Mouse (Mus musculus) MEL (cell line): ENCODE measurements around the gene Atf7. TPM values are rescaled to one million over a fixed set of nuclear protein-coding genes. Genes with fewer than 3 reads are reported as not detected.

Experiments
- DNase-seq: peaks from one replicate; pipeline ENCODE4 v3.0.0; 2011; ENCODE audit warnings: low read depth, low spot score
- H3K27ac ChIP-seq: 2 replicates; pipeline ENCODE4 v1.5.1; 2012; ENCODE audit warnings: low read depth, mild to moderate bottlenecking, control low read depth, low read length, moderate library complexity; ENCODE audit not compliant: control insufficient read depth
- H3K27me3 ChIP-seq, 2 experiments: fragments of 150-350 bp in 1 of 2; sonication (generic) in 1 of 2; 2 replicates each; pipeline ENCODE4 v1.6.1; 2012; ENCODE audit warnings: low read length in 2 of 2, mild to moderate bottlenecking in 2 of 2, improper control_type of control experiment in 1 of 2, moderate library complexity in 1 of 2; ENCODE audit not compliant: insufficient read depth in 2 of 2, control insufficient read depth in 1 of 2
- H3K36me3 ChIP-seq, 2 experiments: 2 replicates each; pipeline ENCODE4 v1.6.1; 2012 to 2014; ENCODE audit warnings: low read length in 2 of 2, improper control_type of control experiment in 1 of 2, inconsistent platforms in 1 of 2, mild to moderate bottlenecking in 1 of 2; ENCODE audit not compliant: insufficient read depth in 2 of 2, control insufficient read depth in 1 of 2
- H3K4me1 ChIP-seq, 2 experiments: fragments of 150-350 bp in 1 of 2; sonication (generic) in 1 of 2; 2 replicates each; pipeline ENCODE4 v1.6.1; 2012; ENCODE audit warnings: low read length in 2 of 2, improper control_type of control experiment in 1 of 2, mild to moderate bottlenecking in 1 of 2; ENCODE audit not compliant: insufficient read depth in 2 of 2, control insufficient read depth in 1 of 2
- H3K4me3 ChIP-seq, 2 experiments: fragments of 150-350 bp in 1 of 2; sonication (generic) in 1 of 2; 2 replicates each; pipeline ENCODE4 v1.5.1; 2012; ENCODE audit warnings: low read depth in 2 of 2, low read length in 2 of 2, mild to moderate bottlenecking in 2 of 2, moderate library complexity in 2 of 2, control low read depth in 1 of 2, improper control_type of control experiment in 1 of 2; ENCODE audit not compliant: control insufficient read depth in 1 of 2, insufficient read depth in 1 of 2
- H3K79me2 ChIP-seq: 2 replicates; pipeline ENCODE4 v1.6.1; 2012; ENCODE audit warnings: mild to moderate bottlenecking, low read length, moderate library complexity; ENCODE audit not compliant: control insufficient read depth, poor library complexity, insufficient read depth
- H3K9ac ChIP-seq: 2 replicates; pipeline ENCODE4 v1.6.1; 2012; ENCODE audit warnings: low read depth, mild to moderate bottlenecking, control low read depth, low read length, moderate library complexity; ENCODE audit not compliant: control insufficient read depth, poor library complexity, severe bottlenecking
- H3K9me3 ChIP-seq: fragments of 150-350 bp; sonication (generic); replicated peaks from 2 replicates; pipeline ENCODE4 v1.6.1; 2012; ENCODE audit warnings: mild to moderate bottlenecking, low read length, improper control_type of control experiment, moderate library complexity; ENCODE audit not compliant: insufficient read depth
- CHD2 ChIP-seq: IDR thresholded peaks from 2 replicates; pipeline ENCODE4 v1.6.1; 2011; ENCODE audit warnings: low read length, improper control_type of control experiment
- CTCF ChIP-seq, 3 experiments: IDR thresholded peaks in 2 of 3; conservative IDR thresholded peaks in 1 of 3; 2 replicates each; pipeline ENCODE4 v1.5.1; 2011 to 2012; ENCODE audit warnings: low read length in 3 of 3, low read depth in 2 of 3, mild to moderate bottlenecking in 2 of 3, improper control_type of control experiment in 1 of 3, inconsistent platforms in 1 of 3, mixed read lengths in 1 of 3, moderate library complexity in 1 of 3; ENCODE audit not compliant: control insufficient read depth in 1 of 3, insufficient read depth in 1 of 3, poor library complexity in 1 of 3, severe bottlenecking in 1 of 3
- ELF1 ChIP-seq: IDR thresholded peaks from 2 replicates; pipeline ENCODE4 v1.6.1; 2014; ENCODE audit warnings: low read depth, mild to moderate bottlenecking, inconsistent platforms, low read length, improper control_type of control experiment, moderate library complexity
- EP300 ChIP-seq, 2 experiments: IDR thresholded peaks; 2 replicates each; pipeline ENCODE4 v1.6.1; 2011; ENCODE audit warnings: improper control_type of control experiment in 2 of 2, low read length in 2 of 2, low read depth in 1 of 2, mild to moderate bottlenecking in 1 of 2
- ETS1 ChIP-seq: IDR thresholded peaks from 2 replicates; pipeline ENCODE4 v1.6.1; 2012; ENCODE audit warnings: low read depth, mild to moderate bottlenecking, inconsistent platforms, low read length, improper control_type of control experiment, moderate library complexity
- GATA1 ChIP-seq: IDR thresholded peaks from 2 replicates; pipeline ENCODE4 v1.6.1; 2011; ENCODE audit warnings: low read depth, low read length, improper control_type of control experiment
- HCFC1 ChIP-seq: IDR thresholded peaks from 2 replicates; pipeline ENCODE4 v1.6.1; 2012; ENCODE audit warnings: low read depth, mild to moderate bottlenecking, inconsistent platforms, low read length, improper control_type of control experiment, moderate library complexity
- KAT2A ChIP-seq: conservative IDR thresholded peaks from 2 replicates; pipeline ENCODE4 v1.6.1; 2012; ENCODE audit warnings: low read depth, low read length, improper control_type of control experiment, inconsistent platforms
- MAX ChIP-seq: IDR thresholded peaks from 2 replicates; pipeline ENCODE4 v1.6.1; 2011; ENCODE audit warnings: low read length, improper control_type of control experiment
- MAZ ChIP-seq: IDR thresholded peaks from 2 replicates; pipeline ENCODE4 v1.6.1; 2012; ENCODE audit warnings: low read depth, mild to moderate bottlenecking, inconsistent platforms, low read length, improper control_type of control experiment
- MEF2A ChIP-seq: IDR thresholded peaks from 2 replicates; pipeline ENCODE4 v1.6.1; 2014; ENCODE audit warnings: low read depth, mild to moderate bottlenecking, inconsistent platforms, low read length, improper control_type of control experiment; ENCODE audit not compliant: poor library complexity, insufficient replicate concordance, severe bottlenecking; ENCODE audit errors: extremely low read depth
- MXI1 ChIP-seq: IDR thresholded peaks from 2 replicates; pipeline ENCODE4 v1.6.1; 2011; ENCODE audit warnings: mild to moderate bottlenecking, low read depth, low read length, improper control_type of control experiment
- MYB ChIP-seq: IDR thresholded peaks from 2 replicates; pipeline ENCODE4 v1.6.1; 2011; ENCODE audit warnings: mild to moderate bottlenecking, low read depth, low read length, improper control_type of control experiment
- MYC ChIP-seq: IDR thresholded peaks from 2 replicates; pipeline ENCODE4 v1.6.1; 2011; ENCODE audit warnings: low read depth, mild to moderate bottlenecking, low read length, improper control_type of control experiment, moderate library complexity
- NRF1 ChIP-seq: IDR thresholded peaks from 2 replicates; pipeline ENCODE4 v1.6.1; 2014; ENCODE audit warnings: low read depth, mild to moderate bottlenecking, inconsistent platforms, low read length, improper control_type of control experiment, moderate library complexity; ENCODE audit not compliant: poor library complexity, insufficient read depth, severe bottlenecking
- POLR2A ChIP-seq, 2 experiments: IDR thresholded peaks; 2 replicates each; pipeline ENCODE4 v1.6.1; 2011 to 2012; ENCODE audit warnings: low read length in 2 of 2, mild to moderate bottlenecking in 2 of 2, control low read depth in 1 of 2, improper control_type of control experiment in 1 of 2, low read depth in 1 of 2, moderate library complexity in 1 of 2; ENCODE audit not compliant: control insufficient read depth in 1 of 2, insufficient read depth in 1 of 2, poor library complexity in 1 of 2
- POLR2AphosphoS2 ChIP-seq: IDR thresholded peaks from 2 replicates; pipeline ENCODE4 v1.6.1; 2011; ENCODE audit warnings: low read length, improper control_type of control experiment
- POLR2AphosphoS5 ChIP-seq: IDR thresholded peaks from 2 replicates; pipeline ENCODE4 v1.6.1; 2012; ENCODE audit warnings: low read depth, borderline replicate concordance, mild to moderate bottlenecking, inconsistent platforms, low read length, moderate library complexity, mixed read lengths
- RCOR1 ChIP-seq: IDR thresholded peaks from 2 replicates; pipeline ENCODE4 v1.6.1; 2012; ENCODE audit warnings: low read depth, mild to moderate bottlenecking, inconsistent platforms, low read length, improper control_type of control experiment
- SIN3A ChIP-seq: IDR thresholded peaks from 2 replicates; pipeline ENCODE4 v1.6.1; 2012; ENCODE audit warnings: low read length, improper control_type of control experiment, inconsistent platforms
- SMC3 ChIP-seq: IDR thresholded peaks from 2 replicates; pipeline ENCODE4 v1.6.1; 2011; ENCODE audit warnings: low read depth, low read length, improper control_type of control experiment
- TAL1 ChIP-seq: IDR thresholded peaks from 2 replicates; pipeline ENCODE4 v1.6.1; 2012; ENCODE audit warnings: mild to moderate bottlenecking, inconsistent platforms, low read length, moderate library complexity, mixed read lengths
- TBP ChIP-seq: IDR thresholded peaks from 2 replicates; pipeline ENCODE4 v1.8.0; 2011; ENCODE audit warnings: low read depth, low read length, improper control_type of control experiment
- TCF12 ChIP-seq: IDR thresholded peaks from 2 replicates; pipeline ENCODE4 v1.6.1; 2014; ENCODE audit warnings: low read depth, mild to moderate bottlenecking, inconsistent platforms, low read length, improper control_type of control experiment, moderate library complexity
- USF1 ChIP-seq: IDR thresholded peaks from 2 replicates; pipeline ENCODE4 v1.6.1; 2014; ENCODE audit warnings: low read depth, mild to moderate bottlenecking, inconsistent platforms, low read length, improper control_type of control experiment, moderate library complexity
- USF2 ChIP-seq, 2 experiments: IDR thresholded peaks; 2 replicates each; pipeline ENCODE4 v1.6.1; 2011 to 2012; ENCODE audit warnings: improper control_type of control experiment in 2 of 2, low read length in 2 of 2, borderline replicate concordance in 1 of 2, inconsistent platforms in 1 of 2, low read depth in 1 of 2, mild to moderate bottlenecking in 1 of 2; ENCODE audit not compliant: insufficient read depth in 1 of 2
- ZC3H11A ChIP-seq: IDR thresholded peaks from 2 replicates; pipeline ENCODE4 v1.6.1; 2012; ENCODE audit warnings: low read depth, mild to moderate bottlenecking, inconsistent platforms, low read length, improper control_type of control experiment
- ZMIZ1 ChIP-seq: IDR thresholded peaks from 2 replicates; pipeline ENCODE4 v1.6.1; 2012; ENCODE audit warnings: low read depth, mild to moderate bottlenecking, inconsistent platforms, low read length, improper control_type of control experiment, moderate library complexity
- ZNF384 ChIP-seq: IDR thresholded peaks from 2 replicates; pipeline ENCODE4 v1.6.1; 2012; ENCODE audit warnings: low read depth, mild to moderate bottlenecking, inconsistent platforms, low read length, improper control_type of control experiment
- polyA plus RNA-seq, 2 experiments: library from polyadenylated mRNA; stranded (reverse) in 1 of 2; unstranded in 1 of 2; fragments of >175 nt in 1 of 2; fragments of >200 nt in 1 of 2; gene quantifications; 2 replicates each; pipeline versions ENCODE4 v1.2.1 to v1.2.4; 2012; ENCODE audit warnings: low replicate concordance in 2 of 2, low read depth in 1 of 2; ENCODE audit not compliant: insufficient read length in 2 of 2, insufficient read depth in 1 of 2, missing spikeins in 1 of 2
- total RNA-seq: library from RNA; depleted of rRNA; stranded (reverse); fragments of 300-350 nt; gene quantifications from 2 replicates; pipeline ENCODE4 v1.2.3, GENCODE M21; 2012

The Atf7 gene
- total and polyA plus RNA-seq, 3 experiments, result 12.8 to 49.6 TPM; not detected in 1

GRCm38 (mm10) chr15:102499851-102500250, 125.4 kb downstream of the Atf7 start:
- no peak overlapping the region for H3K4me3 ChIP-seq
- DNase-seq, result no peak
- peaks cover 41 to 57% of the 10 kb centered on the region in 2 experiments for H3K36me3 ChIP-seq
- TF ChIP-seq ETS1 (no peak), MAZ (no peak; the same call in 1 of the 2 replicates), ELF1 (no peak), MYC (no peak)
- no peaks in the 10 kb centered on the region for H3K9me3 ChIP-seq
- peak overlapping the region; percentile 45 for H3K27ac ChIP-seq
- peaks cover 8 to 23% of the 10 kb centered on the region in 2 experiments; a peak in 3 of 4 replicates for H3K4me1 ChIP-seq
- no peak overlapping the region for H3K9ac ChIP-seq
- H3K79me2 ChIP-seq, result peaks cover 5% of the 10 kb centered on the region; the same call in 1 of the 2 replicates
- H3K27me3 ChIP-seq, result no peaks in the 10 kb centered on the region

- Histone ChIP-seq H3K36me3 (peaks cover 43 to 61% of the 10 kb centered on the region in 2 experiments), H3K9ac (no peak overlapping the region), H3K9me3 (no peaks in the 10 kb centered on the region), H3K27ac (peak overlapping the region; percentile 45), H3K27me3 (no peaks in the 10 kb centered on the region), H3K79me2 (peaks cover 5% of the 10 kb centered on the region; the same call in 1 of the 2 replicates), H3K4me3 (no peak overlapping the region), H3K4me1 (peaks cover 7 to 23% of the 10 kb centered on the region in 2 experiments; a peak in 3 of 4 replicates)
- DNase-seq, result peak; percentile 96
- TF ChIP-seq MYB, result no peak; the same call in 1 of the 2 replicates
- no peak for TF ChIP-seq NRF1
- TF ChIP-seq SMC3, result 0 out of 2 replicates have a peak, but pooled peaks have one; percentile 9
- TF ChIP-seq ZMIZ1, result peak; percentile 57; the same call in 1 of the 2 replicates
- TF ChIP-seq ZNF384, result peak; percentile 17; the same call in 1 of the 2 replicates
- peak; percentile 89 for TF ChIP-seq MXI1
- no peak for TF ChIP-seq POLR2AphosphoS5
- no peak for TF ChIP-seq USF2 (IDR thresholded peaks at IDR 0.05; ENCODE audit: borderline replicate concordance in 1 of 2, insufficient read depth in 1 of 2, low read depth in 1 of 2, low read length in 2 of 2)
- TF ChIP-seq KAT2A, result no peak
- peak; percentile 64 for TF ChIP-seq MYC
- TF ChIP-seq ZC3H11A, result no peak
- peak; percentile 68 for TF ChIP-seq RCOR1
- TF ChIP-seq ETS1, result peak; percentile 84
- 0 out of 2 replicates have a peak, but pooled peaks have one; percentile 15 for TF ChIP-seq ELF1
- peak; percentile 66 for TF ChIP-seq GATA1
- peak; percentile 80 for TF ChIP-seq MAX
- TF ChIP-seq CHD2, result no peak
- TF ChIP-seq POLR2A (IDR thresholded peaks at IDR 0.05; ENCODE audit: control insufficient read depth in 1 of 2, insufficient read depth in 1 of 2, low read depth in 1 of 2, low read length in 2 of 2, poor library complexity in 1 of 2), result peak in 1 of 2 experiments; percentile 31; a peak in 2 of 4 replicates
- TF ChIP-seq MEF2A, result 0 out of 2 replicates have a peak, but pooled peaks have one; percentile 19
- TF ChIP-seq TBP, result peak; percentile 29; the same call in 1 of the 2 replicates
- 0 out of 2 replicates have a peak, but pooled peaks have one; percentile 39 for TF ChIP-seq TCF12
- TF ChIP-seq EP300 (IDR thresholded peaks at IDR 0.05; ENCODE audit: low read depth in 1 of 2, low read length in 2 of 2), result peak; percentile 41 to 70
- TF ChIP-seq HCFC1, result peak; percentile 52; the same call in 1 of the 2 replicates
- no peak for TF ChIP-seq CTCF (IDR thresholded peaks at IDR 0.05 in 2 of 3, conservative IDR thresholded peaks at IDR 0.05 in 1 of 3; ENCODE audit: control insufficient read depth in 1 of 3, insufficient read depth in 1 of 3, low read depth in 2 of 3, low read length in 3 of 3, poor library complexity in 1 of 3, severe bottlenecking in 1 of 3)
- TF ChIP-seq POLR2AphosphoS2, result peak; percentile 69; the same call in 1 of the 2 replicates
- peak; percentile 80 for TF ChIP-seq USF1
- TF ChIP-seq MAZ, result peak; percentile 77
- peak; percentile 93 for TF ChIP-seq SIN3A
- TF ChIP-seq TAL1, result no peak
Measured at GRCm38 (mm10) chr15:102499370-102499769, 125.9 kb downstream of the Atf7 start.
